Mouse (Mus musculus): ENCODE data around the gene Serinc2. TPM values are rescaled to one million over a fixed set of nuclear protein-coding genes. Genes with fewer than 3 reads are reported as not detected.

Gene Serinc2
- polyA plus RNA-seq (2012), result not detected in 2 replicates

DNA sequence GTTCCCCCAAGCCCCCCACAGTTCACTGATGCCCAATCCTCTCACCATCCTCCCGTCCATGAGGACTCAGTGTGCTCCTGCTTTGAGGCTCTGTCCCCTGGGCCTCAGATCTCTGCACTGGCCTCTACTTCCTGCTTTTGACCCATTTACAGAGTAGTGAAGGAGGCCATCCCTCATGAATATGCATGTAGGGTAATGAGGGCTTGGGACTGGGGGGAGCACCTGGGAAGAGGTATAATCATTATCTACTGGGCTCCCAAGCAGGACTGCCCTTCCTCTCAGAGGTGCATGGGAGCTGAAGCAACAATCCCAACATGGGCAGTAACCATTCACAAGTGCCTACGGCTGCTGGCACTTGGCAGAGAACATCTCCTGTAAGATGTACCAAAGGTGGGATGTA is at the start of gene Serinc2:
Gene Serinc2, minus strand, starts transcription at position 101 of the 400 bp plus-strand sequence.
- H3K9me3 ChIP-seq (ENCODE audit: control insufficient read depth, low read length), result peaks cover 2% of the 10 kb centered on the region; the same call in 1 of the 2 replicates
- H3K36me3 ChIP-seq (ENCODE audit: control insufficient read depth), result no peaks in the 10 kb centered on the region
- H3K4me1 ChIP-seq (ENCODE audit: control insufficient read depth), result peaks cover 8% of the 10 kb centered on the region
- H3K27me3 ChIP-seq (ENCODE audit: control insufficient read depth), result peaks cover 93% of the 10 kb centered on the region
- TF ChIP-seq GATA1 (IDR thresholded peaks at IDR 0.05; ENCODE audit: low read length), result no peak
- H3K4me3 ChIP-seq (replicated peaks), result no peak within 1 kb of the TSS

DNA sequence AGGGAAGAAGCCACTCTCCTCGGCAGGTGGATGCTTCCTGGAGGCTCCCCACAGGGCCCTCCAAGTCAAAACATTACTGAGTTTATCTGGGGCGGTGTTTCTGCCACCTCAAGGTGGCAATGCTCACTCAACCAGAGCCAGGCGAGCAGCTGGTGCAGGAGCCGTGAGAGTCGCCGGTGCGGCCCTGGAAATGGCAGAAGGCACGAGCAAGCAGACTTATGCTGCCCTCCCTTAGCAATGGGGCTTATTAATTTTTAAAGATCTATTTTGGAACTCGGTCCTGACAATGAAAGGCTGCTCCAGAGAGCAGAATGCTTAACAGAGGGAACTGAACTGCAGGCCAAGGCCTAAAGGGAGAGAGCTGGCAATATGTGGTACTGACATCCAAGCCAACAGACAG is 48.4 kb upstream of the Serinc2 start:
- Histone ChIP-seq H3K9me3 (ENCODE audit: control insufficient read depth, low read length) (no peaks in the 10 kb centered on the region), H3K36me3 (ENCODE audit: control insufficient read depth) (peaks cover 78% of the 10 kb centered on the region)
- TF ChIP-seq GATA1 (IDR thresholded peaks at IDR 0.05; ENCODE audit: low read length), result no peak
- TF ChIP-seq TAL1 (IDR thresholded peaks at IDR 0.05; ENCODE audit: low read length), result no peak

GRCm38 (mm10) chr4:130325446-130325845 is 46.4 kb upstream of the Serinc2 start:
- Histone ChIP-seq H3K27me3 (ENCODE audit: control insufficient read depth) (no peaks in the 10 kb centered on the region), H3K36me3 (ENCODE audit: control insufficient read depth) (peaks cover 86% of the 10 kb centered on the region), H3K9me3 (ENCODE audit: control insufficient read depth, low read length) (no peaks in the 10 kb centered on the region), H3K4me3 (replicated peaks) (no peak overlapping the region), H3K4me1 (ENCODE audit: control insufficient read depth) (peaks cover 12% of the 10 kb centered on the region)
- TF ChIP-seq GATA1 (IDR thresholded peaks at IDR 0.05; ENCODE audit: low read length) (no peak), TAL1 (IDR thresholded peaks at IDR 0.05; ENCODE audit: low read length) (no peak)

More for the DNA sequence above, 48.4 kb upstream of the Serinc2 start:
- peaks cover 3% of the 10 kb centered on the region for H3K4me1 ChIP-seq (ENCODE audit: control insufficient read depth)
- H3K27me3 ChIP-seq (ENCODE audit: control insufficient read depth), result no peaks in the 10 kb centered on the region
- H3K4me3 ChIP-seq (replicated peaks), result no peak overlapping the region

DNA sequence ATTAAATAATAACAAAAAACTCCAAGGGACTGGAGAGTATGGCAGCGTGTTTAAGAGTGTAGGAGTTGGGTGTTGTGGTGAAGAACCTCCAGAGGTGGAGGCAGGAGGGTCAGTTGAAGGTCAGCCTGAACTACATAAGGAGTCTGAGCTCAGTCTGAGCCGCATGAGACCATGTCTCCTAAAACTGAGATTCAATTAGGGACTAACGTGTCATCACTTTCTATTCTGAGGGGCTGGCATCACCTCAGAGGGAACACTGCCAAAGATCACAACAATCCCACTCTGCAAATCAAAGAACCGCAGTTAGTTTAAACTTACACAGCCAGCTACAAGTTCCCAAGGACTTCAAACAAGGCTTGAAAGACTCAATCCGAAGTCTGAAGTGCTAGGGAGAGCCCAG is 44.6 kb upstream of the Serinc2 start:
- peaks cover 91% of the 10 kb centered on the region for H3K36me3 ChIP-seq (ENCODE audit: control insufficient read depth)
- TF ChIP-seq GATA1 (IDR thresholded peaks at IDR 0.05; ENCODE audit: low read length), result no peak
- no peak for TF ChIP-seq TAL1 (IDR thresholded peaks at IDR 0.05; ENCODE audit: low read length)
- H3K9me3 ChIP-seq (ENCODE audit: control insufficient read depth, low read length), result no peaks in the 10 kb centered on the region

GRCm38 (mm10) chr4:130323165-130323564 is 44.2 kb upstream of the Serinc2 start:
- TF ChIP-seq GATA1 (IDR thresholded peaks at IDR 0.05; ENCODE audit: low read length), result no peak
- no peak for TF ChIP-seq TAL1 (IDR thresholded peaks at IDR 0.05; ENCODE audit: low read length)
- Histone ChIP-seq H3K36me3 (ENCODE audit: control insufficient read depth) (peaks cover 91% of the 10 kb centered on the region), H3K4me3 (replicated peaks) (no peak overlapping the region), H3K27me3 (ENCODE audit: control insufficient read depth) (no peaks in the 10 kb centered on the region), H3K4me1 (ENCODE audit: control insufficient read depth) (peaks cover 19% of the 10 kb centered on the region), H3K9me3 (ENCODE audit: control insufficient read depth, low read length) (no peaks in the 10 kb centered on the region)

More for the DNA sequence above, 44.6 kb upstream of the Serinc2 start:
- Histone ChIP-seq H3K27me3 (ENCODE audit: control insufficient read depth) (no peaks in the 10 kb centered on the region), H3K4me3 (replicated peaks) (no peak overlapping the region), H3K4me1 (ENCODE audit: control insufficient read depth) (peaks cover 18% of the 10 kb centered on the region)

GRCm38 (mm10) chr4:130322567-130322966 is 43.6 kb upstream of the Serinc2 start:
- Histone ChIP-seq H3K9me3 (ENCODE audit: control insufficient read depth, low read length) (no peaks in the 10 kb centered on the region), H3K27me3 (ENCODE audit: control insufficient read depth) (no peaks in the 10 kb centered on the region), H3K4me1 (ENCODE audit: control insufficient read depth) (peaks cover 19% of the 10 kb centered on the region), H3K36me3 (ENCODE audit: control insufficient read depth) (peaks cover 91% of the 10 kb centered on the region), H3K4me3 (replicated peaks) (no peak overlapping the region)
- TF ChIP-seq GATA1 (IDR thresholded peaks at IDR 0.05; ENCODE audit: low read length), result no peak

DNA sequence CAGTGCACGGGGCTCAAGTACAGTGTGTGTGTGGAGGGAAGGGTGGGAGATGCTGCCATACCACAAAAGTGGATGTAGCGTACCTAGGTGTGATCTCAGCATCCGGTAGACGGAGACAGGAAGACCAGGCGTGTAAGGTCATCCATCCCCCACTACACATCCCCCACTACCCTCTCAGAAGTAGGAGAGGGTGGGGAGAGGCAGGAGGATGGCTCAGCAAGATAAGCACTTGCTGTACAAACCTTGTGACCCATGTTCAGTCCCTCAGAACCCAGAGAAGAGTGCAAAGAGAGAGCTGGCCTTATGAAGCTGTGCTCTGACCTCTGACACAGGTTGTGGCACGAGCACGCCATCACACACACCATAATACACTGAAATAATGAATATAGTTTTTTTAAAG is 42.6 kb upstream of the Serinc2 start:
- Histone ChIP-seq H3K36me3 (ENCODE audit: control insufficient read depth) (peaks cover 91% of the 10 kb centered on the region), H3K4me3 (replicated peaks) (no peak overlapping the region), H3K27me3 (ENCODE audit: control insufficient read depth) (no peaks in the 10 kb centered on the region), H3K9me3 (ENCODE audit: control insufficient read depth, low read length) (no peaks in the 10 kb centered on the region), H3K4me1 (ENCODE audit: control insufficient read depth) (peaks cover 19% of the 10 kb centered on the region)
- TF ChIP-seq GATA1 (IDR thresholded peaks at IDR 0.05; ENCODE audit: low read length) (no peak), TAL1 (IDR thresholded peaks at IDR 0.05; ENCODE audit: low read length) (no peak)

DNA sequence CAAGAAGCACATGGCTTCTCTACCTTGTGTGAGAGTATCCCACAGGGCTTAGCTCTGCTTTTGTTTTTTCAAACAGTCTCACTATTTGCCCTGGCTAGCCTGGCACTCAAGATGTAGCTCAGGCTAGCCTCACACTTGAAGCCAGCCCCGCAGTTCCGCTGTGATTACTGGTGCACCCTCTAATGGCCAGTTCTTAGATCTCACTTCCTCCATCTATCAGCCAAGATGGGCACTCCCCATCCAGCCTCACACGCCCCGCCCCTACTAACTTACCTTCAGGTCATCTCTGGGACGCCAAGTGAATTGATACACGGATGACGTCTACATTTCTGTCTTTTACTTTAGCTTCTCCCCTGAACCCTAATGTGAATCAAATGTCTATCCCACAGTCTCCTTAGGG is 40.6 kb upstream of the Serinc2 start:
- Histone ChIP-seq H3K36me3 (ENCODE audit: control insufficient read depth) (peaks cover 91% of the 10 kb centered on the region), H3K27me3 (ENCODE audit: control insufficient read depth) (no peaks in the 10 kb centered on the region), H3K4me1 (ENCODE audit: control insufficient read depth) (peaks cover 19% of the 10 kb centered on the region), H3K4me3 (replicated peaks) (no peak overlapping the region), H3K9me3 (ENCODE audit: control insufficient read depth, low read length) (no peaks in the 10 kb centered on the region)
- TF ChIP-seq TAL1 (IDR thresholded peaks at IDR 0.05; ENCODE audit: low read length) (no peak), GATA1 (IDR thresholded peaks at IDR 0.05; ENCODE audit: low read length) (no peak)

- Histone ChIP-seq H3K4me1 (ENCODE audit: control insufficient read depth) (peaks cover 19% of the 10 kb centered on the region), H3K27me3 (ENCODE audit: control insufficient read depth) (no peaks in the 10 kb centered on the region), H3K9me3 (ENCODE audit: control insufficient read depth, low read length) (no peaks in the 10 kb centered on the region), H3K4me3 (replicated peaks) (no peak overlapping the region), H3K36me3 (ENCODE audit: control insufficient read depth) (peaks cover 87% of the 10 kb centered on the region)
- TF ChIP-seq TAL1 (IDR thresholded peaks at IDR 0.05; ENCODE audit: low read length) (no peak), GATA1 (IDR thresholded peaks at IDR 0.05; ENCODE audit: low read length) (no peak)
Measured at GRCm38 (mm10) chr4:130318122-130318521, 39.1 kb upstream of the Serinc2 start.

GRCm38 (mm10) chr4:130316691-130317090 is 37.7 kb upstream of the Serinc2 start:
- Histone ChIP-seq H3K9me3 (ENCODE audit: control insufficient read depth, low read length) (no peaks in the 10 kb centered on the region), H3K27me3 (ENCODE audit: control insufficient read depth) (peaks cover 4% of the 10 kb centered on the region), H3K36me3 (ENCODE audit: control insufficient read depth) (peaks cover 73% of the 10 kb centered on the region), H3K4me1 (ENCODE audit: control insufficient read depth) (peaks cover 10% of the 10 kb centered on the region), H3K4me3 (replicated peaks) (no peak overlapping the region)
- TF ChIP-seq TAL1 (IDR thresholded peaks at IDR 0.05; ENCODE audit: low read length) (no peak), GATA1 (IDR thresholded peaks at IDR 0.05; ENCODE audit: low read length) (no peak)
